Comparison of ENCODE assay signal across 12 mouse cellular contexts in the genomic region with DNA sequence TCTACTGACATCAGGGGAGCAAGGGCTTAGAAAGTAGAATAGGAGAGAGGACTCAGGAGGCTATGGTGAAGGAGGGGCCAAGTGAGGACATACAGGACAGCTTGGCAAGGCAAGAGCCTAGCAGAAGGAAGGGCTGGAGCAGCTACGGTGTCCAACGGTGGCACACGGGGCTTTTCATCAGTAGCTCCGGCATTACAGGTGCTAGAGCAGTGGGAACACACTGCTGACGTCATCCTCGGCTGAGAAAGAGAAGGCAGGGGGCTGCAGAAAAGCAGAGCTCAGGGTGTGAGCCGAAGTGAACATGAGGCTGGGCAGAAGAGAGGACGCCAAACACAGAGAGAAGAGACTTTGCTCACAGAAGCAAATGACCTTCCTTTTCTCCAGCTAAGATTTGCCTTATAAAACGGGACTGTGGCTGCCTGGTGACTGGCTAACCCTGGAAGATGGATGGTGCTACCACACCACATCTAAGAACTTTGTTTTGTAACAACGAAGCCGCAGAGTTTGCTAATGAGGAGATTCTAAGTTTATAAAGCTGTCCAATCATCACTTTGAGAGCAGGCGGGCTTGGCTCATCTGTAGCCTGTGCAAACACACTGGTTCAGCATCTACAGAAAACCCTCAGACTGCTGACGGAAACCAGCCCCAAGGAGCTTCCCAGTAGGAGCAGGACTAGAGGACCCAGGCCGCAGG.
DNase-seq lines count a peak whose midpoint lies in the region; ATAC-seq lines count a peak whose summit lies in the region.
"Had no signal": no experiment of that assay in that cellular context is flagged by ENCODE, and none has a peak within 500 bp of the region (broad histone marks: within the 10 kb centered on the region; RNA-seq: fewer than 3 reads in every experiment).

No protein-coding gene starts in this region.

- ATAC-seq in heart, embryonic 13.5 days (ENCODE audit: extremely low read depth, insufficient number of reproducible peaks, low FRiP score, low TSS enrichment), result no peak

- H3K9me3 ChIP-seq in heart, embryonic 13.5 days, result no peaks in the 10 kb centered on the region
- H3K9me3 ChIP-seq: G1E; hindbrain, embryonic 15.5 days; neural tube, embryonic 15.5 days had no signal

- intact Hi-C loops in heart, postnatal 10 days (cut with DNase I), result no loop called here

- H3K4me2 ChIP-seq in heart, embryonic 13.5 days, result no peak overlapping the region
- H3K4me2 ChIP-seq: hindbrain, embryonic 15.5 days; liver, embryonic 11.5 days; neural tube, embryonic 15.5 days had no signal

- no peaks in the 10 kb centered on the region for H3K27me3 ChIP-seq in heart, embryonic 13.5 days (replicated peaks)
- H3K27me3 ChIP-seq: hindbrain, embryonic 15.5 days; neural tube, embryonic 15.5 days had no signal

- H3K36me3 ChIP-seq in heart, embryonic 13.5 days, result no peaks in the 10 kb centered on the region
- H3K36me3 ChIP-seq: G1E; hindbrain, embryonic 15.5 days; neural tube, embryonic 15.5 days had no signal

- WGBS in heart, embryonic 13.5 days, result 75% methylated on average over 14 of the region's 14 CpGs

- no peak for DNase-seq in heart, postnatal 10 days
- DNase-seq in lung, postnatal 10 days, result peak; percentile 42
- DNase-seq in lung, postnatal 14 days, result no peak
- peak; percentile 83 to 88 for DNase-seq in cerebellum, postnatal 25 days
- no peak for DNase-seq in ovary, postnatal 36 days (ENCODE audit: low spot score)
- DNase-seq in frontal cortex, adult 2 months (ENCODE audit: extremely low spot score in 1 of 2, low spot score in 1 of 2), result no peak
- DNase-seq: adrenal gland, postnatal 10 days had no signal

- H3K4me3 ChIP-seq in heart, embryonic 13.5 days, result no peak overlapping the region
- H3K4me3 ChIP-seq: hindbrain, embryonic 15.5 days; neural tube, embryonic 15.5 days had no signal

- no peak overlapping the region for H3K9ac ChIP-seq in heart, embryonic 13.5 days
- H3K9ac ChIP-seq: hindbrain, embryonic 15.5 days; neural tube, embryonic 15.5 days had no signal

- 0 out of 2 replicates have a peak overlapping the region, but pooled peaks have one; percentile 4 for H3K27ac ChIP-seq in heart, embryonic 13.5 days (replicated peaks)
- H3K27ac ChIP-seq: hindbrain, embryonic 15.5 days; neural tube, embryonic 15.5 days had no signal

- H3K4me1 ChIP-seq in heart, embryonic 13.5 days, result peaks cover 49% of the 10 kb centered on the region

Comparison
In these comparisons a context has a peak if more than half of its experiments do, and no peak if none do; other contexts are left out.
1. DNase-seq: peak in lung, postnatal 10 days (single experiment) and cerebellum, postnatal 25 days (2 of 2); none in heart, postnatal 10 days (0 of 2), lung, postnatal 14 days (single experiment), ovary, postnatal 36 days (single experiment) and frontal cortex, adult 2 months (0 of 2).